Mouse (Mus musculus) forebrain, embryonic 15.5 days (tissue): ENCODE results near the gene Cyp17a1. TPM values are rescaled to one million over a fixed set of nuclear protein-coding genes. Genes with fewer than 3 reads are reported as not detected.

Experiments
- ATAC-seq: fragments of 200-750 bp; cut with Nextera tagmentation; replicated peaks from 2 replicates; pipeline ENCODE4 v1.8.0; 2017; ENCODE audit warnings: mild to moderate bottlenecking, moderate TSS enrichment, moderate library complexity
- H3K27ac ChIP-seq: fragments of 300-500 bp; sonication (generic); replicated peaks from 2 replicates; pipeline ENCODE4 v1.5.1; 2015; ENCODE audit warnings: mild to moderate bottlenecking, inconsistent platforms
- H3K27me3 ChIP-seq: fragments of 300-500 bp; sonication (generic); 2 replicates; pipeline ENCODE4 v1.6.1; 2015; ENCODE audit warnings: inconsistent platforms
- H3K36me3 ChIP-seq: fragments of 300-500 bp; sonication (generic); 2 replicates; pipeline ENCODE4 v1.6.1; 2015; ENCODE audit warnings: mild to moderate bottlenecking, inconsistent platforms
- H3K4me1 ChIP-seq: fragments of 300-500 bp; sonication (generic); 2 replicates; pipeline ENCODE4 v1.6.1; 2015; ENCODE audit warnings: inconsistent platforms
- H3K4me2 ChIP-seq: fragments of 300-500 bp; sonication (generic); replicated peaks from 2 replicates; pipeline ENCODE4 v1.6.1; 2015; ENCODE audit warnings: mild to moderate bottlenecking, inconsistent platforms
- H3K4me3 ChIP-seq: fragments of 300-500 bp; sonication (generic); 2 replicates; pipeline ENCODE4 v1.5.1; 2015; ENCODE audit warnings: mild to moderate bottlenecking, inconsistent platforms
- H3K9ac ChIP-seq: fragments of 300-500 bp; sonication (generic); replicated peaks from 2 replicates; pipeline ENCODE4 v1.6.1; 2015; ENCODE audit warnings: mild to moderate bottlenecking, inconsistent platforms
- H3K9me3 ChIP-seq: fragments of 300-500 bp; sonication (generic); 2 replicates; pipeline ENCODE4 v1.6.1; 2016; ENCODE audit warnings: inconsistent platforms
- WGBS: fragments of 180-500 bp; shearing (Covaris S2); methylation state at CpG from one replicate; pipeline ENCODE4 v1.1.7; 2015; ENCODE audit warnings: mixed read lengths; 5-methylcytosine and 5-hydroxymethylcytosine counted together
- polyA plus RNA-seq: library from polyadenylated mRNA; unstranded; fragments of >200 nt; fragmentation: Nextera tagmentation; extraction: Ambion mirVana; gene quantifications from 2 replicates; pipeline ENCODE4 v1.2.1, GENCODE M21; 2015

Cyp17a1 gene
- polyA plus RNA-seq, 1 experiment from 2014 or later, result not detected

GRCm38 (mm10) chr19:46665474-46665873, 7.5 kb downstream of the Cyp17a1 start:
- Histone ChIP-seq H3K4me2 (no peak overlapping the region), H3K36me3 (no peaks in the 10 kb centered on the region), H3K27me3 (no peaks in the 10 kb centered on the region), H3K4me1 (peaks cover 6% of the 10 kb centered on the region), H3K27ac (no peak overlapping the region), H3K9ac (no peak overlapping the region), H3K4me3 (no peak overlapping the region), H3K9me3 (no peaks in the 10 kb centered on the region)
- no peak for ATAC-seq
- WGBS, result 34% methylated on average over 7 of the region's 7 CpGs

GRCm38 (mm10) chr19:46662784-46663183, 10.2 kb downstream of the Cyp17a1 start:
- Histone ChIP-seq H3K27me3 (no peaks in the 10 kb centered on the region), H3K9me3 (no peaks in the 10 kb centered on the region), H3K9ac (no peak overlapping the region), H3K4me3 (no peak overlapping the region), H3K36me3 (no peaks in the 10 kb centered on the region), H3K4me1 (peaks cover 6% of the 10 kb centered on the region), H3K4me2 (no peak overlapping the region), H3K27ac (no peak overlapping the region)
- WGBS, result 85% methylated on average over 6 of the region's 6 CpGs
- no peak for ATAC-seq

- H3K9ac ChIP-seq, result no peak overlapping the region
- ATAC-seq, result no peak
- no peak overlapping the region for H3K27ac ChIP-seq
- no peak overlapping the region for H3K4me2 ChIP-seq
- H3K4me3 ChIP-seq, result no peak overlapping the region
- peaks cover 6% of the 10 kb centered on the region for H3K4me1 ChIP-seq
- no peaks in the 10 kb centered on the region for H3K9me3 ChIP-seq
- H3K27me3 ChIP-seq, result no peaks in the 10 kb centered on the region
- H3K36me3 ChIP-seq, result peaks cover 1% of the 10 kb centered on the region; the same call in 1 of the 2 replicates
- 92% methylated on average over 8 of the region's 8 CpGs for WGBS
Observed at GRCm38 (mm10) chr19:46662214-46662613, 10.8 kb downstream of the Cyp17a1 start.

DNA sequence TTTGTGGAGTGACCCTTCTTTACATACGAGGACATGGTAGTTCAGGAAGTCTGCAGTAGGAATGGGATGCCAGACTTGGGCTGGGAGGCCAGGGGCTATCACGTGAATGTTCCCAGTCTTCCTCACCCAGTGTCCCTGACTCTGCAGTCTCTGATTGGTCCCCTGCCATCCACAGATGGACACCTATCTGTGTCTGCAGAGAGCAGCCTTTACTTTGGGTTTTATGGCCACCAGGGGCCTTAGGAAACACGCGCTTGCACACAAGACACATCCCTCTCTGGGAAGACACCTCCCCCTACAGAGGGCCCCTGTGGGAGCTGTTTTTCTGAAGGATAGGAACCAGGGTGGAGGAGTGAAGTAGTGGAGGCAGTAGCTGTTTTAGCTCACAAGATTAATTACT, 11.5 kb downstream of the Cyp17a1 start:
- Histone ChIP-seq H3K36me3 (peaks cover 6% of the 10 kb centered on the region; the same call in 1 of the 2 replicates), H3K9me3 (no peaks in the 10 kb centered on the region), H3K4me3 (no peak overlapping the region), H3K27me3 (no peaks in the 10 kb centered on the region), H3K27ac (no peak overlapping the region), H3K9ac (no peak overlapping the region), H3K4me1 (peaks cover 6% of the 10 kb centered on the region), H3K4me2 (no peak overlapping the region)
- ATAC-seq, result no peak
- WGBS, result 76% methylated on average over 4 of the region's 4 CpGs

DNA sequence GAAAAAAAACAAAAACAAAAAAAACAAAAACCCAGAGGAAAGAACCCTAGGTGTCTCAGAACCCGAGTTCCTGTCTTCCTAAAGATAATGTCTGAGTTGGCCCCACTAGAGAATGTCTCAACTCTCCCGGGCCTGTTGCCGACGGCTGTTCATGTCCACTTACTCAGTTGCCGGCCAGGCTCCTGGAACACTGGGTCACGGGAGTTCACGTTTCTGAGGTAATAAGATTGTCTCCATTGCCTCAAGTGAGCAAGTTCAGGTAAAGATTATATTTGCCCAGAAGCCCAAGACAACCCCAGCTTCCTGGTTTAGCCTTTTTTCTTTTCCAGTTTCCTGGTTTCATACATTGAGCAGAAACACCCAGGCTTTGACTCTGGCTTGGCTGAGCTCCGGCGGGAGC, 14.1 kb downstream of the Cyp17a1 start:
- ATAC-seq, result no peak
- Histone ChIP-seq H3K36me3 (peaks cover 30% of the 10 kb centered on the region), H3K4me1 (no peaks in the 10 kb centered on the region), H3K27me3 (no peaks in the 10 kb centered on the region), H3K4me2 (no peak overlapping the region), H3K9me3 (no peaks in the 10 kb centered on the region), H3K9ac (no peak overlapping the region), H3K4me3 (no peak overlapping the region), H3K27ac (no peak overlapping the region)
- WGBS, result 92% methylated on average over 9 of the region's 9 CpGs

GRCm38 (mm10) chr19:46658348-46658747, 14.6 kb downstream of the Cyp17a1 start:
- no peaks in the 10 kb centered on the region for H3K27me3 ChIP-seq
- ATAC-seq, result no peak
- no peaks in the 10 kb centered on the region for H3K4me1 ChIP-seq
- 96% methylated on average over 7 of the region's 7 CpGs for WGBS
- H3K36me3 ChIP-seq, result peaks cover 34% of the 10 kb centered on the region
- H3K27ac ChIP-seq, result no peak overlapping the region
- H3K4me2 ChIP-seq, result no peak overlapping the region
- no peak overlapping the region for H3K4me3 ChIP-seq
- no peaks in the 10 kb centered on the region for H3K9me3 ChIP-seq
- no peak overlapping the region for H3K9ac ChIP-seq

- Histone ChIP-seq H3K36me3 (peaks cover 41% of the 10 kb centered on the region), H3K27me3 (no peaks in the 10 kb centered on the region), H3K4me3 (no peak overlapping the region), H3K9ac (no peak overlapping the region), H3K4me1 (no peaks in the 10 kb centered on the region), H3K27ac (no peak overlapping the region), H3K4me2 (no peak overlapping the region), H3K9me3 (no peaks in the 10 kb centered on the region)
- no peak for ATAC-seq
- WGBS, result 97% methylated on average over 3 of the region's 3 CpGs
Observed at GRCm38 (mm10) chr19:46657339-46658020, 15.5 kb downstream of the Cyp17a1 start.

DNA sequence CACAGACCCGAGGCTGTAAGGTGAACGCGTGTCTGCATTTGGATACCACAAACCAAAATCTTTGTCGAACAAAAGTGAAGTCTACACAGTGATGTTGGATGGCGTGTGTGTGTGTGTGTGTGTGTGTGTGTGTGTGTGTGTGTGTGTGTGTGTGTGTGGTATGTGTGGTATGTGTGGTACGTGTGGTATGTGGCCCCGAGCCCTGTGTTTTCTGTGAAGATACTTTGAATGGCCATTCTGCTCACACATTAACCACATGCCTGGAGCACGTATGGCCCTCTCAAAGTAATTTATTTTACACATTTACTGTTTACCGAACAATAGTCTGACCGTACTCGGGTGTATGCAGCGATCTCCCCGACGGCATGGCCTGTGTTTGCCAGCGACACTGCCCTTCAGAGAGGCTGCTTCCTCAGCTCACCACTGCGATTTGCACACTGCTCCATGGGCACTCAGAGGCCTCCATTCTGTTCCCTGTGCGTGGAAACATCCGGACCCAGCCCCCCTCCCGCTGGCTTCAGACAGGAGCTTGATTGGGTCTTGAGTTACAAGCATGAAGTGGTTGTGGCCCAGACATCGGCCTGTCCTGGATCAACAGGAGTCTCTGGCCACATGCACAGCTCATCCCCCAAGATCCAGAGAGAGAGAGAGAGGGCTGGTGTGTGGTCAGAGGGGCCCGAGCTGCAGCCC, 16.7 kb downstream of the Cyp17a1 start:
- Histone ChIP-seq H3K27me3 (no peaks in the 10 kb centered on the region), H3K36me3 (peaks cover 43% of the 10 kb centered on the region), H3K4me2 (no peak overlapping the region), H3K9me3 (no peaks in the 10 kb centered on the region), H3K4me3 (no peak overlapping the region), H3K27ac (no peak overlapping the region), H3K9ac (no peak overlapping the region), H3K4me1 (no peaks in the 10 kb centered on the region)
- WGBS, result 94% methylated on average over 21 of the region's 21 CpGs
- ATAC-seq, result no peak

DNA sequence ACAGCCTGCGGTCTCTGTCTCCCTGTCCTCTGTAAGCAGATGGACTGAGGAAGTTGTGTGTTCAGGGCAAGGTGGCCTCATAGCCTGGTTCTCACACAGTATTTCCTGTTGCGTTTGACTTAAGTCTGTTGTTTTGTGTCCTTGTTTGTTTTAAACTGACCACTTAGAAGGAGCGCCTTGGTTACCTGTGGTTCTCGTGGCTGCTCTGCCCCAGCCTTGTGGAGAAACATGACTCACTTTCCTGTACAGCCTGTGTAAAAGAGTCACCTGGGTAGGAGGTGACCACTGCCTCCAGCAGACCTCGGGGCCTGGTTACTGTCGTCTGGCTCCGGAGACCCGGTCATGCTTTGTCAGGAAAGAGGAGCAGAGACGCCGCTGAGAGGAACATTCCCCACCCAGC, 17.3 kb downstream of the Cyp17a1 start:
- no peak overlapping the region for H3K4me2 ChIP-seq
- no peaks in the 10 kb centered on the region for H3K27me3 ChIP-seq
- ATAC-seq, result no peak
- peaks cover 43% of the 10 kb centered on the region for H3K36me3 ChIP-seq
- H3K27ac ChIP-seq, result no peak overlapping the region
- no peaks in the 10 kb centered on the region for H3K4me1 ChIP-seq
- H3K9ac ChIP-seq, result no peak overlapping the region
- 93% methylated on average over 10 of the region's 10 CpGs for WGBS
- no peaks in the 10 kb centered on the region for H3K9me3 ChIP-seq
- no peak overlapping the region for H3K4me3 ChIP-seq

GRCm38 (mm10) chr19:46653616-46654235, 19.2 kb downstream of the Cyp17a1 start:
- Histone ChIP-seq H3K27ac (no peak overlapping the region), H3K9ac (no peak overlapping the region), H3K4me2 (no peak overlapping the region), H3K27me3 (no peaks in the 10 kb centered on the region), H3K9me3 (no peaks in the 10 kb centered on the region), H3K4me1 (no peaks in the 10 kb centered on the region), H3K36me3 (peaks cover 43% of the 10 kb centered on the region), H3K4me3 (no peak overlapping the region)
- no peak for ATAC-seq
- 93% methylated on average over 14 of the region's 14 CpGs for WGBS

DNA sequence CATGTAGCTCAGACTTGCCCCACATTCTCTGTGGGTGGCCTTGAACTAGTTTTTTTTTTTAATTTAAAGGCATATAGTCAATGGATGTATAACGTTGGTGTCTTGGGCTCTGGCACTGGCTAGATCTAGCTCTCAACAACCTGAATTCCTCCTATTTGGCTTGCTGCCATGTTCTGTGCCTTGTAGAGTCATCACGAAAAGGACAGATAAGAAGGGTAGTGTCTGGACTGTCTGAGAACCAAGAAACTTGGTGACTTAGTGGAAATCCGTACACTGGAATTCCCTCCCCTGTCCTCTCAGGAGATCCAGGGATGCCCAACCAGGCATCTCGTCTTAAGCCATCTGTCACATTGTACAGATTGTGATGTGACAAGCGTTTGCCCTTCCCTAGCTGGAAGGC, 19.8 kb downstream of the Cyp17a1 start:
- no peaks in the 10 kb centered on the region for H3K27me3 ChIP-seq
- no peaks in the 10 kb centered on the region for H3K9me3 ChIP-seq
- no peak overlapping the region for H3K27ac ChIP-seq
- H3K36me3 ChIP-seq, result peaks cover 43% of the 10 kb centered on the region
- no peak overlapping the region for H3K9ac ChIP-seq
- no peak overlapping the region for H3K4me3 ChIP-seq
- no peak overlapping the region for H3K4me2 ChIP-seq
- 83% methylated on average over 5 of the region's 5 CpGs for WGBS
- no peaks in the 10 kb centered on the region for H3K4me1 ChIP-seq
- ATAC-seq, result no peak

DNA sequence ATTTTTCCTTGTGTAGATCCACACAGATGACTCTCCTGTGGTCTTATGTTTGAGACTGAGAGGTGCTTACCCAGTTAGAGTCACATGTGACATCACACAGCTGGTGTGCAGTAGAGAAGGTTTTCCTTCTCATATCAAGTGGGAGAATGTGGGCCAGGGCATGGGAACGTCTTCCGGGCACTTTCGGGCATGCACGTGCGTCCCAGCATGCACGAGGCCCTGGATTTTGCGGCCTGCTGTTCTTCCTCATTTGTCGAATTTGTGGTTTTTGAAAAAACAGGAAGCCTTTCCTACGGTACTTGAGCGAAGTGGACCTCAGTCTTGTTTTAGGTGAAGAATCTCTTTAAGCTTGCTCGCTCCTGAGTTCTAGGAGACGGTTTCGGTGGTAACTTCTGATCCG, 24.4 kb downstream of the Cyp17a1 start:
- H3K36me3 ChIP-seq, result peaks cover 12% of the 10 kb centered on the region
- 98% methylated on average over 14 of the region's 14 CpGs for WGBS

More for the DNA sequence above, 24.4 kb downstream of the Cyp17a1 start:
- Histone ChIP-seq H3K4me1 (peaks cover 27% of the 10 kb centered on the region), H3K9me3 (no peaks in the 10 kb centered on the region), H3K4me3 (no peak overlapping the region), H3K27ac (no peak overlapping the region), H3K4me2 (no peak overlapping the region), H3K27me3 (no peaks in the 10 kb centered on the region), H3K9ac (no peak overlapping the region)
- no peak for ATAC-seq
